Mouse (Mus musculus): ENCODE measurements at regions not wholly inside any gene's neighbourhood (a gene's known extent, or its start where the extent isn't known, plus 50 kb on each side); places are given as distances from the start of the nearest gene placed in this dataset.

DNA sequence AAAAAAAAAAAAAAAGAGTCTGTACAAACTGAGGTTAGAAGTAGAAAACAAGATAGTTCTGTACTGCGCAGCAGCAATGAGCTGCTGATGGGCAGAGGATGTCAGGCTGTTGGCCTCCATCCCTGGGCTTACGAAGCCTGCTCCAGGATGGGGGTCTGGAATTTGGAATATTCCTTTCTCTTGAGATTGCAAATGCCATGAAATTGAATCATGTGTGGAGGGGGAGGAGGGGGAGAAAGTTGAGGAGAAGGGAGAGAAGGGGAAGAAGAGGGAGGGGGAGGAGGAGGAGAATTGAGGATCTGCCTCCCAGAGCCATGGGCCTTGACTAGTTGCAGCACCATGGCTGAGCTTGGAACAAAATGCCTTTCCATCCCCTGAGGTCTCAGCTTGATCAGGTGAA, 87.6 kb upstream of the 2610301B20Rik start:
- H3K36me3 ChIP-seq, result no peaks in the 10 kb centered on the region
- no peaks in the 10 kb centered on the region for H3K9me3 ChIP-seq (replicated peaks)
- H3K4me2 ChIP-seq, result no peak overlapping the region
- WGBS (ENCODE audit: insufficient replicate concordance), result 69% methylated on average over 2 of the region's 2 CpGs
- DNase-seq (no peak), ATAC-seq (ENCODE audit: low read depth) (no peak)
- H3K4me1 ChIP-seq (replicated peaks), result no peaks in the 10 kb centered on the region
- no peaks in the 10 kb centered on the region for H3K27me3 ChIP-seq
- H3K27ac ChIP-seq, result no peak overlapping the region
- H3K9ac ChIP-seq, result no peak overlapping the region
- H3K4me3 ChIP-seq (replicated peaks), result no peak overlapping the region

DNA sequence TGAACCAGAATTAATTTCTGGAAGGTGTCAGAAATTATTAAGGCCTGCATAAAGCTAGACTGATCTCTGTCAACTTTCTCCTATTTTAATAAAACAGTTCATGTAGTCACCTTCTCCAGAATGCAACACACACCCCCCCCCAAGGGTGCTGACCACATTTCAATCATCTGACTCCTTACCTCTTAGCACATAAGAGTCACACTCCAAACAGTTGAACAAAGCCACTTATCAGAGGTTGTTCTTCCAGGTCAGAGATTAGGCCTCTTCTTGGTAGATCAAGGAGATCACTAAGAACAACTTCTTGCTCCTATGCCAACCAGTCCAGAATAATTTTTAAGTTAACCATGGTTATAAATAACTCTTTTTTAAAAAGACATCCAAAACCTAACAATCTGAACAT, 86.0 kb upstream of the 2610301B20Rik start:
- no peak for ATAC-seq (ENCODE audit: low read depth)
- H3K4me2 ChIP-seq, result no peak overlapping the region
- no peak for DNase-seq
- no peaks in the 10 kb centered on the region for H3K9me3 ChIP-seq (replicated peaks)
- no peak overlapping the region for H3K4me3 ChIP-seq (replicated peaks)
- H3K27me3 ChIP-seq, result no peaks in the 10 kb centered on the region
- no peaks in the 10 kb centered on the region for H3K36me3 ChIP-seq
- no peaks in the 10 kb centered on the region for H3K4me1 ChIP-seq (replicated peaks)
- no peak overlapping the region for H3K9ac ChIP-seq
- H3K27ac ChIP-seq, result no peak overlapping the region

- 52% methylated on average over 3 of the region's 3 CpGs for WGBS (ENCODE audit: insufficient replicate concordance)
- no peak for ATAC-seq (ENCODE audit: low read depth)
- H3K9me3 ChIP-seq (replicated peaks), result no peaks in the 10 kb centered on the region
- no peak overlapping the region for H3K4me3 ChIP-seq (replicated peaks)
- H3K36me3 ChIP-seq, result no peaks in the 10 kb centered on the region
- H3K9ac ChIP-seq, result no peak overlapping the region
- no peaks in the 10 kb centered on the region for H3K4me1 ChIP-seq (replicated peaks)
- H3K4me2 ChIP-seq, result no peak overlapping the region
- H3K27ac ChIP-seq, result no peak overlapping the region
- no peaks in the 10 kb centered on the region for H3K27me3 ChIP-seq
- no peak for DNase-seq
These were observed 85.2 kb upstream of the 2610301B20Rik start for GRCm38 (mm10) chr4:10789141-10789540.

- ATAC-seq (ENCODE audit: low read depth) (no peak), DNase-seq (no peak)
- Histone ChIP-seq H3K4me3 (replicated peaks) (no peak overlapping the region), H3K27ac (no peak overlapping the region), H3K4me2 (no peak overlapping the region), H3K9ac (no peak overlapping the region), H3K4me1 (replicated peaks) (no peaks in the 10 kb centered on the region), H3K9me3 (replicated peaks) (no peaks in the 10 kb centered on the region), H3K36me3 (no peaks in the 10 kb centered on the region), H3K27me3 (no peaks in the 10 kb centered on the region)
- 49% methylated on average over 3 of the region's 3 CpGs for WGBS (ENCODE audit: insufficient replicate concordance)
These were observed 81.7 kb upstream of the 2610301B20Rik start for GRCm38 (mm10) chr4:10792628-10793027.

- H3K36me3 ChIP-seq, result no peaks in the 10 kb centered on the region
- H3K27ac ChIP-seq, result no peak overlapping the region
- no peak for ATAC-seq (ENCODE audit: low read depth)
- no peaks in the 10 kb centered on the region for H3K4me1 ChIP-seq (replicated peaks)
- H3K9me3 ChIP-seq (replicated peaks), result no peaks in the 10 kb centered on the region
- H3K4me3 ChIP-seq (replicated peaks), result no peak overlapping the region
- H3K4me2 ChIP-seq, result no peak overlapping the region
- DNase-seq, result no peak
- no peak overlapping the region for H3K9ac ChIP-seq
- 58% methylated on average over 3 of the region's 3 CpGs for WGBS (ENCODE audit: insufficient replicate concordance)
- no peaks in the 10 kb centered on the region for H3K27me3 ChIP-seq
These were observed 79.8 kb upstream of the 2610301B20Rik start for GRCm38 (mm10) chr4:10794471-10794870.

GRCm38 (mm10) chr4:10800780-10801553, 73.3 kb upstream of the 2610301B20Rik start:
- no peak overlapping the region for H3K4me3 ChIP-seq (replicated peaks)
- no peak overlapping the region for H3K9ac ChIP-seq
- no peak for DNase-seq
- H3K4me1 ChIP-seq (replicated peaks), result no peaks in the 10 kb centered on the region
- ATAC-seq (ENCODE audit: low read depth), result no peak
- no peaks in the 10 kb centered on the region for H3K36me3 ChIP-seq
- no peak overlapping the region for H3K27ac ChIP-seq
- 54% methylated on average over 3 of the region's 3 CpGs for WGBS (ENCODE audit: insufficient replicate concordance)
- H3K27me3 ChIP-seq, result no peaks in the 10 kb centered on the region
- no peaks in the 10 kb centered on the region for H3K9me3 ChIP-seq (replicated peaks)
- H3K4me2 ChIP-seq, result no peak overlapping the region

GRCm38 (mm10) chr4:10804735-10805134, 69.6 kb upstream of the 2610301B20Rik start:
- Histone ChIP-seq H3K4me2 (no peak overlapping the region), H3K9me3 (replicated peaks) (no peaks in the 10 kb centered on the region), H3K27me3 (no peaks in the 10 kb centered on the region), H3K36me3 (no peaks in the 10 kb centered on the region), H3K4me3 (replicated peaks) (no peak overlapping the region), H3K27ac (no peak overlapping the region), H3K9ac (no peak overlapping the region), H3K4me1 (replicated peaks) (no peaks in the 10 kb centered on the region)
- no peak for ATAC-seq (ENCODE audit: low read depth)
- no peak for DNase-seq
- WGBS (ENCODE audit: insufficient replicate concordance), result 6% methylated on average over 1 of the region's 1 CpGs

DNA sequence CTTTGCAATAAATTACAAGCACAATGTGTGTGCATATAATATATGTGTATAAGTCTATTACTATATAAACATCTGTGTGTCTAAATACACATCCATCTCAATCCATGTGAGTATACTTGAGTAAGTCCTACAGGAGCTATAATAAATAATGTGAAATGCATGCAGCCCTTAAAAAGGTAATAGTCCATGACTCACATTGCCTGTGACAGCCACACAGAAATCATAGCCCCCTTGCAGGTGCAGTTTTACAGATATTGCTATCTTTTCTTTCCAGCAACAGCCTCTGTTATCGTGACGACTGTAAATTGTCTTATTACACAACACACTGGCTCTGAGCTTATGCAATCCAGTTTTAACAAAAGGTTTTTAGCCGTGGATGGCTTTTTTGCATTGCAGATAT, 67.0 kb upstream of the 2610301B20Rik start:
- H3K27me3 ChIP-seq, result no peaks in the 10 kb centered on the region
- H3K9me3 ChIP-seq (replicated peaks), result no peaks in the 10 kb centered on the region
- H3K4me1 ChIP-seq (replicated peaks), result no peaks in the 10 kb centered on the region
- ATAC-seq (ENCODE audit: low read depth) (no peak), DNase-seq (no peak)
- H3K9ac ChIP-seq, result no peak overlapping the region
- H3K27ac ChIP-seq, result no peak overlapping the region
- 32% methylated on average over 3 of the region's 3 CpGs for WGBS (ENCODE audit: insufficient replicate concordance)
- no peak overlapping the region for H3K4me2 ChIP-seq
- no peaks in the 10 kb centered on the region for H3K36me3 ChIP-seq
- H3K4me3 ChIP-seq (replicated peaks), result no peak overlapping the region

DNA sequence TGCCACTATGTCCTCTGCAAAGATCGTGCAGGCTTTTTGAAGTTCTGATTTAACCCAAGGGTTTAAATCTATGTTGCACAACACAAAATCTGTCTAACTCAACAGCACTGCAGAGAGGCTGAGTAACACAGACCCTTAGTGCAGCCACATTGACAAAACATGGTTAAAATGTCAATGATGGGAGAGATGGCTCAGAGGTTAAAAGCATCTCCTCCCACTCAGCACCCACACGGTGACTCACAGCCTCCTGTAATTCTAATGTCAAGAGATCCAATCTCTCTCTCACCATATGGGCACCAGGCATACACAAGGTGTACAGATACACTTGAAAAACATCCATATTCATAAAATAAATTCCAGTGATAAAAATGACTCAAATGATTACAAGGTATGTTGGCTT, 61.4 kb upstream of the 2610301B20Rik start:
- H3K9me3 ChIP-seq (replicated peaks), result 0 out of 2 replicates have a peak, but pooled peaks cover 3% of the 10 kb centered on the region
- no peak overlapping the region for H3K9ac ChIP-seq
- H3K36me3 ChIP-seq, result no peaks in the 10 kb centered on the region
- WGBS (ENCODE audit: insufficient replicate concordance), result 68% methylated on average over 2 of the region's 2 CpGs
- H3K4me3 ChIP-seq (replicated peaks), result no peak overlapping the region
- no peak overlapping the region for H3K4me2 ChIP-seq
- no peaks in the 10 kb centered on the region for H3K4me1 ChIP-seq (replicated peaks)
- no peak for DNase-seq
- no peak overlapping the region for H3K27ac ChIP-seq
- H3K27me3 ChIP-seq, result no peaks in the 10 kb centered on the region
- ATAC-seq (ENCODE audit: low read depth), result no peak
